ENCODE assay signal across 22 mouse cellular contexts in the genomic region with DNA sequence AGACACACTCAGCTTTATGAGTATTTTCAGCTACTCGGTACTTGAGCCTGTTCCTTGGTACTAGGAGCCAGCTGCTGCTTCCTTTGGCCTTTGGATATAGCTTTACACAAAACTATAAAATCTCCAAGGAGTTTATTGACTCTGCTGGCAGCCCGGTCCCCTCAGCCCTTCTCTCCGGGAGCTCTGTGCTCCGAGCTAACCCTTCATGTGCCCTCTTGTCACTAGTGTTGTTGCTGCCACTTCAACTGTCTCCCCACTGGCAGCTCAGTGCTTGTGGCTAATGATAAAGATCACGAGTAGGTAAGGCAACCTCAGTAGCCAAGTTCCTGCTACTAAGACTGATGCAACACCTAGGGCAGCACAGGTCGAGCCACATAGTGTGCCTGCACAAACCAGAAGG. TPM values are rescaled to one million over a fixed set of nuclear protein-coding genes. Genes with fewer than 3 reads are reported as not detected.
"Had no signal": no experiment of that assay in that cellular context is flagged by ENCODE, and none has a peak within 500 bp of the region (broad histone marks: within the 10 kb centered on the region; RNA-seq: fewer than 3 reads in every experiment).

No protein-coding gene starts in this region.

- H3K4me3 ChIP-seq: midbrain, embryonic 10.5 days; midbrain, embryonic 12.5 days; myocyte; neural tube, embryonic 13.5 days; neural tube, embryonic 15.5 days had no signal

- H3K4me2 ChIP-seq: lung, embryonic 14.5 days; midbrain, embryonic 12.5 days; neural tube, embryonic 13.5 days; neural tube, embryonic 15.5 days had no signal

- H3K27ac ChIP-seq: midbrain, embryonic 10.5 days; midbrain, embryonic 12.5 days; neural tube, embryonic 13.5 days; neural tube, embryonic 15.5 days had no signal

- DNase-seq: lung, embryonic 14.5 days; lung, postnatal 14 days; midbrain, embryonic 14.5 days; retina, postnatal 1 day; right cerebral cortex, adult 18-20 months; right cerebral cortex, postnatal 25 days; right cerebral cortex, postnatal 4 days; spleen, adult 18-20 months; thymus, adult 18-20 months; thymus, postnatal 14 days; thymus, postnatal 36 days had no signal

- H3K9ac ChIP-seq: lung, embryonic 14.5 days; midbrain, embryonic 12.5 days; neural tube, embryonic 13.5 days; neural tube, embryonic 15.5 days had no signal

- H3K4me1 ChIP-seq: midbrain, embryonic 10.5 days; midbrain, embryonic 12.5 days; neural tube, embryonic 13.5 days; neural tube, embryonic 15.5 days had no signal

- H3K27me3 ChIP-seq: midbrain, embryonic 12.5 days; neural tube, embryonic 13.5 days; neural tube, embryonic 15.5 days had no signal

- H3K9me3 ChIP-seq: midbrain, embryonic 10.5 days; midbrain, embryonic 12.5 days; neural tube, embryonic 13.5 days; neural tube, embryonic 15.5 days had no signal

- ATAC-seq: midbrain, embryonic 16.5 days had no signal

RNA-seq across cellular contexts. Expression of a gene that starts 52.7 kb away (rescaled TPM):
- polyA plus RNA-seq: liver, embryonic 16.5 days; lung, embryonic 14.5 days; lung, embryonic 16.5 days; neural tube, embryonic 11.5 days; neural tube, embryonic 15.5 days; small intestine, adult 2 months; stomach, embryonic 14.5 days had no signal
